Mouse (Mus musculus) cortical plate, adult 2 months (tissue): ENCODE measurements around the gene Mrpl48. TPM values are rescaled to one million over a fixed set of nuclear protein-coding genes. Genes with fewer than 3 reads are reported as not detected.

Experiments used
- H3K27ac ChIP-seq: fragments of 200-500 bp; 2 replicates; pipeline ENCODE4 v1.5.1; 2012; ENCODE audit warnings: low read length, control low read depth, inconsistent platforms; ENCODE audit not compliant: insufficient read depth
- H3K4me1 ChIP-seq: fragments of 200-500 bp; 2 replicates; pipeline ENCODE4 v1.6.1; 2011; ENCODE audit warnings: low read length; ENCODE audit not compliant: control insufficient read depth, insufficient read depth
- H3K4me3 ChIP-seq: fragments of 200-500 bp; 2 replicates; pipeline ENCODE4 v1.5.1; 2011; ENCODE audit warnings: mild to moderate bottlenecking, low read length, control low read depth; ENCODE audit not compliant: insufficient read depth
- CTCF ChIP-seq: fragments of 200-500 bp; IDR thresholded peaks from 2 replicates; pipeline ENCODE4 v1.5.1; 2011; ENCODE audit warnings: mild to moderate bottlenecking, control low read depth, low read length; ENCODE audit not compliant: insufficient read depth; ENCODE audit errors: extremely low read depth
- POLR2A ChIP-seq: fragments of 200-500 bp; IDR thresholded peaks from 2 replicates; pipeline ENCODE4 v1.6.1; 2011; ENCODE audit warnings: mild to moderate bottlenecking, low read length, control low read depth; ENCODE audit not compliant: insufficient read depth; ENCODE audit errors: extremely low read depth
- polyA plus RNA-seq: library from polyadenylated mRNA; depleted of rRNA; stranded (reverse); fragments of >200 nt; gene quantifications from 2 replicates; pipeline ENCODE4 v1.2.3, GENCODE M21; 2012

The Mrpl48 gene
- polyA plus RNA-seq, 1 experiment: 82.6 TPM

- no peak overlapping the region for H3K4me3 ChIP-seq
- 0 out of 2 replicates have a peak, but pooled peaks cover 3% of the 10 kb centered on the region for H3K4me1 ChIP-seq
- TF ChIP-seq CTCF (no peak), POLR2A (no peak)
- H3K27ac ChIP-seq: peak overlapping the region; percentile 17
Observed at GRCm38 (mm10) chr7:100561861-100562587, 46.1 kb downstream of the Mrpl48 start.

- TF ChIP-seq POLR2A: no peak
- TF ChIP-seq CTCF: no peak
- Histone ChIP-seq H3K27ac (no peak overlapping the region), H3K4me1 (peaks cover 3% of the 10 kb centered on the region; the same call in 1 of the 2 replicates), H3K4me3 (no peak overlapping the region)
Observed at GRCm38 (mm10) chr7:100559331-100559730, 48.8 kb downstream of the Mrpl48 start.

DNA sequence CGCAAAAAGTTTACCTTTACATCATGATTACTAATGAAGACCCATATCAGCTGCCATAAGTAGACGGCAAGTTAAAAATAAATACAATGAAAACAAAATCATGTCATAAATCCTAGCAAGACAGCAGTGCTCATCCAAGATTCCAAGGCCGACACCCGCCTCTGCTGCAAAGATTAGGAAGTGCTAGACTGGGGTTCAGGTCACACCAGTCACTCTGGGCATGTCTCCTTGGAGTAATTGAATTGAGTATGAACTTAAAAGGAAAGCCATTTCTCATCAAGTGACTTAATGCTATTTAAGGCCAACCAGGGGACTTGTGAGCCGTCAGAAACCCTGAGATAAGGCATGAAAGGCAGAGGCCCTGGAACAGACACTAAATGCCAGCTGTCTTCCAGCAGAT, 50.9 kb downstream of the Mrpl48 start:
- Histone ChIP-seq H3K27ac (no peak overlapping the region), H3K4me3 (no peak overlapping the region), H3K4me1 (peaks cover 3% of the 10 kb centered on the region; the same call in 1 of the 2 replicates)
- TF ChIP-seq CTCF (no peak), POLR2A (no peak)

DNA sequence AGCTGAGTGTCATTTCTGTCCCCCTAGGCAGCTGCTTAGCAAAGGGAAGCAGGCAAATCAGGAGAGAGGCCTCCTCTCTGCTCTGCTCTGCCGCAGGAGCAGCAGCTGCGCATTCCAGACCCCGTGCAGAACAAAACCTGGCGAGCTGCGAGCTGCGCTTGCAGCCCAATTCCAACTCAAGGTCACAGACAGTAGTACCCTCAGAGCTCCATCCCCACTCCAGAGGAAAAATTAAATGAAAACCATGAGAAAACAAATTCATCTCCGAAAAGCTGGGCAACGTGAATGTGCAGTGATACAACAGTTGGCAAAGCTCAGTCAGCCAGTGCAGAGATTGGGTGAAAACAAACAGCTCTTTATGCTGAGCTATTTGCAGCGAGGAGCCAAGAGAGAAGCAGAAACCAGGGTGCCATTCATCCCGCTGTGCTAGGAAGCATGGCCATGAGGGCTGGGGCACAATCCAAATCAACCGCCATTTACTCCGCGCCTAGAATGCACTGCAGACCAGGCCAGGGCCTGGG, 52.6 kb downstream of the Mrpl48 start:
- H3K4me3 ChIP-seq: no peak overlapping the region
- TF ChIP-seq POLR2A (peak; percentile 33; the same call in 1 of the 2 replicates), CTCF (no peak)
- H3K27ac ChIP-seq: peak overlapping the region; percentile 75
- H3K4me1 ChIP-seq: no peaks in the 10 kb centered on the region; the same call in 1 of the 2 replicates

DNA sequence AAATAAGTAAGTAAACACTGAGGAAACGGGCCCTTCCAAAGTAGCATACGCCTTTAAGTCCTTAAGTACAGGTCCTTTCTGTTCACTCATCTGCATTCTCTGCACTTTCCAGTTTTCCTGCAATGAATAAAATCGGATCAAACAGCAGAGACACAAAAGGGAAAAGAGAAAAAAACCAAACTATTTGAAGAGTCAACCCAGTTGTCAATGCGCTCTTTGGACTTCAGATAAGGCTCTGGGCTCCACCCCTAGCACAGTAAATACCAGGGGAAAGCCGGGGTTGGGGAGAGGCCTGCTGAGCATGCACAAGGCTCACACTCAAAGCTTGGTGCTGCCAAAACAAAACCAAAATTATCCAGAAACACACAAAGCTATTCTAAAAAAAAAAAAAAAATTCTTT, 53.2 kb downstream of the Mrpl48 start:
- Histone ChIP-seq H3K4me3 (no peak overlapping the region), H3K27ac (peak overlapping the region; percentile 75), H3K4me1 (peaks cover 2% of the 10 kb centered on the region)
- no peak for TF ChIP-seq POLR2A
- no peak for TF ChIP-seq CTCF

GRCm38 (mm10) chr7:100550338-100551007, 57.6 kb downstream of the Mrpl48 start:
- Histone ChIP-seq H3K4me1 (peaks cover 2% of the 10 kb centered on the region), H3K27ac (no peak overlapping the region), H3K4me3 (no peak overlapping the region)
- 0 out of 2 replicates have a peak, but pooled peaks have one; percentile 21 for TF ChIP-seq CTCF
- no peak for TF ChIP-seq POLR2A

DNA sequence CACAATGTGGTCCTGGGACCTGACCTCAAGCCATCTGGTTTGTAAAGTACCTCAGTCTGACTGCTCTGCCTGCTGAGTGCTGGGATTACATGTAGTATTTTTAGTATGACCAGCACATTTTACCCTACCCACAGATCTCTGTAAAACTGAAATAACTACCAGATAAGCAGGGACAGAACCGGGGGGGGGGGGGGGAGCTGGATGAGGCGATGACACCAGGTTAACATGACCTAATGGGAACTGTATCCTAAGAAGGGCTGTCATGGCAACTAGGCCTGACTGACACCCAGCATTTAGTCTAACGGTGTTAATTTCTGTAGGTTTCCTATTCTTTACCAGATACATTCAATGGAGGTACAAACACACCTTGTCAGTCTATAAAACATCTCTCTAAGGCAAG, 58.3 kb downstream of the Mrpl48 start:
- Histone ChIP-seq H3K27ac (no peak overlapping the region), H3K4me1 (peaks cover 2% of the 10 kb centered on the region), H3K4me3 (no peak overlapping the region)
- TF ChIP-seq POLR2A (no peak), CTCF (no peak)

GRCm38 (mm10) chr7:100547631-100548030, 60.5 kb downstream of the Mrpl48 start:
- TF ChIP-seq POLR2A (no peak), CTCF (no peak)
- H3K4me1 ChIP-seq: peaks cover 2% of the 10 kb centered on the region

GRCm38 (mm10) chr7:100544437-100544836, 63.7 kb downstream of the Mrpl48 start:
- no peak overlapping the region for H3K4me3 ChIP-seq
- TF ChIP-seq POLR2A (no peak), CTCF (no peak)
- H3K4me1 ChIP-seq: no peaks in the 10 kb centered on the region
- no peak overlapping the region for H3K27ac ChIP-seq

More at GRCm38 (mm10) chr7:100547631-100548030, 60.5 kb downstream of the Mrpl48 start:
- H3K4me3 ChIP-seq: no peak overlapping the region
- no peak overlapping the region for H3K27ac ChIP-seq
